Mouse (Mus musculus) small intestine, adult 2 months (tissue): ENCODE results near the gene Pi4k2a.

ENCODE experiments used
- CTCF ChIP-seq: fragments of 200-500 bp; IDR thresholded peaks from 2 replicates; pipeline ENCODE4 v1.5.1; 2012; ENCODE audit warnings: low read depth, mild to moderate bottlenecking, control low read depth, inconsistent platforms, low read length, moderate library complexity, mixed read lengths; ENCODE audit not compliant: insufficient replicate concordance, insufficient read length; ENCODE audit errors: extremely low read depth
- POLR2A ChIP-seq: fragments of 200-500 bp; IDR thresholded peaks from 2 replicates; pipeline ENCODE4 v1.6.1; 2012; ENCODE audit warnings: low read depth, mild to moderate bottlenecking, control low read depth, inconsistent platforms, low read length, moderate library complexity

DNA sequence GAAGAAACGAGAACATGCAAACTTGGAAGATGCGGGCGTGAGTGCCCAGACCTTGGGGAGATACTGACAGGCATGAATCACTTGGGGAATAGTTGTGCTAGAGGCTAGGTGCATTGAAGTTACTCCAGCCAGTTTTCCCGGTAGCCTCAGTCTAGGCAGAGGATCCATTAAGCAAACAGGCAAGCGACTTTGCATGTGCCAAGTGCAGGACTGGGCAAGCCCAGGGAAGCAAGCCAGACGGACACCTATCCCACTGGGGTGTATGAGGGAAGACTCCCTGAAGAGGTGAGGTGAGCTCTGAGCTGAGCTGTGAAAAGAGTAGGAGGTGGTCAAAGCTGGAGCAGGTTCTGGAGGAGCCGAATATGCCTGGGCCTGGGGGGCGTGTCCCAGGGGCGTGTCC lies 77.2 kb downstream of the Pi4k2a start:
- TF ChIP-seq CTCF (no peak), POLR2A (no peak)
